Mouse (Mus musculus): ENCODE data around the gene Fam174b.

DNA sequence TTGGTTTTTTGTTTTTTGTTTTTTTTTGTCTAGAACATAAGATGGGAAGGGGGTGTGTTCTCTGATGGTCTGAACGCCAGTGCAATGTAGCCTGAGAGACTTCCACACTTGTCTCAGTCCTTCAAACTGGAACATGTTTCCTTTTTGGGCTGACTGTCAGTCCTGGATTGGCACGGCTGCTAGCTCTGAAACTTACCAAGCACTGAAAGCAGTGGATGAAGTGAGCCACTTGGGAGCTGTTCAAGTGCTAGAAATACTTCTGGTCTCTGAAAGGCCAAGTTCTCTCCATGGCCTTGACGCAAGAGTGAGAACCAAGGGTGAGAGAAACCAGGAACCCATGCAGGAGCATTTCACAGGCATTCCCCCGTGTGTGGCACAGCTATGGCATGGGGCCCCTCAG lies 29.1 kb downstream of the Fam174b start:
- no peak for TF ChIP-seq CTCF (IDR thresholded peaks at IDR 0.05; ENCODE audit: low read depth)
- TF ChIP-seq EP300 (IDR thresholded peaks at IDR 0.05; ENCODE audit: low read depth) = no peak
